ENCODE assay signal across 8 mouse cellular contexts in the genomic region with DNA sequence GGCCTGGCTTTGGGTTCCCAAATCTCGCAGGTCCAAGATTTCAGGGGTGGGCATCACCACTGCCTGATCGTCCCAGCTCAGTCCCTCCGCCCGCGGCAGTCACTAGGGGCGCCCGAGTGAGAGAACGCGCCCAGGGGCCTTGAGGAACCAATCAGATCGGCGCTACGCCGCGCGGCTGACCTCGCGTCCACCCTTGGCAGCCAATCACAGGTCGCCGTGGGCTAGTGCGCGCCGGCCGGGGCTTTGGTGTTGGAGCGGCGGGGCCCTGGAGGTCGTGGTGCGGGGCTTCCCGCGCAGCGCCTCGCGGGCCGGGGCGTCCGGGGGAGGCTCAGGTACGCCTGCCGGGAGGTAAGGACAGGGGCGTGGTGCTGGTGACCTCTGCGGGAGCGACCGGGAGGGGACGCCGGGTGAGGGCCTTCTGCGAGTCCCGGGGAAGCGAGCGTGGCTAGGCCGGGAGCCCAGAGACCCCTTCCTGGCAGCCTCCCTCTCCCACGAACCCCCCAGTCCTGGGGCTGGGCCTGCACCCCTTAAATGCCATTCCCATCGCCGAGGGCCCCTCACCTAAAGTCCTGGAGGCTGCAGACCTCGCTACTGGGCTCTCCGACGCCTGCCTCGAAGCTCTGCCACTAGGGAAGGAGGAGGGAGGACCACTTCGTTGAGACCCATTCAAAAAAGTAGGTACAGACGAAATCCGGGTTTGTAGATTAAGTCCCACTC. TPM values are rescaled to one million over a fixed set of nuclear protein-coding genes. Genes with fewer than 3 reads are reported as not detected.
DNase-seq lines count a peak whose midpoint lies in the region; ATAC-seq and TF ChIP-seq lines count a peak whose summit lies in the region.

Gene Zfp280b (plus strand): TSS at position 249 of the 717 bp plus-strand sequence.

- peaks cover 27% of the 10 kb centered on the region for H3K36me3 ChIP-seq in heart, embryonic 10.5 days
- H3K36me3 ChIP-seq in kidney, embryonic 15.5 days: peaks cover 27% of the 10 kb centered on the region

- DNase-seq in A20 (ENCODE audit: low read depth, low spot score) (peak; percentile 96), liver (peak; percentile 96)
- peak; percentile 98 for DNase-seq in heart, embryonic 10.5 days (ENCODE audit: low spot score)
- peak; percentile 93 to 97 for DNase-seq in spleen, postnatal 4 days (ENCODE audit: low spot score in 2 of 2)

- peak within 1 kb of the TSS; percentile 95 for H3K4me3 ChIP-seq in bone marrow macrophage, adult 2 months (ENCODE audit: insufficient read depth, low read length)
- H3K4me3 ChIP-seq in embryonic fibroblast, embryonic 13.5 days (ENCODE audit: insufficient read depth, low read length): peak within 1 kb of the TSS; percentile 96
- H3K4me3 ChIP-seq in heart, embryonic 10.5 days: peak within 1 kb of the TSS; percentile 89
- peak within 1 kb of the TSS; percentile 93 for H3K4me3 ChIP-seq in kidney, embryonic 15.5 days (replicated peaks)

- H3K27ac ChIP-seq in bone marrow macrophage, adult 2 months (ENCODE audit: insufficient read depth, low read depth, low read length): 0 out of 2 replicates have a peak within 1 kb of the TSS, but pooled peaks have one; percentile 11
- H3K27ac ChIP-seq in embryonic fibroblast, embryonic 13.5 days (ENCODE audit: insufficient read depth, low read length): no peak within 1 kb of the TSS; the same call in 1 of the 2 replicates
- H3K27ac ChIP-seq in heart, embryonic 10.5 days: peak within 1 kb of the TSS; percentile 97
- peak within 1 kb of the TSS; percentile 81 for H3K27ac ChIP-seq in kidney, embryonic 15.5 days

- peaks cover 13% of the 10 kb centered on the region for H3K4me1 ChIP-seq in bone marrow macrophage, adult 2 months (ENCODE audit: control insufficient read depth, insufficient read depth, low read length)
- peaks cover 3% of the 10 kb centered on the region for H3K4me1 ChIP-seq in embryonic fibroblast, embryonic 13.5 days (ENCODE audit: control insufficient read depth, insufficient read depth, low read length)
- H3K4me1 ChIP-seq in heart, embryonic 10.5 days: peaks cover 22% of the 10 kb centered on the region
- peaks cover 26% of the 10 kb centered on the region for H3K4me1 ChIP-seq in kidney, embryonic 15.5 days

- peak; percentile 97 for ATAC-seq in kidney, embryonic 15.5 days (replicated peaks; ENCODE audit: low FRiP score)
- peak; percentile 99 for ATAC-seq in monocyte, adult 5-6 weeks (replicated peaks; ENCODE audit: insufficient number of reproducible peaks, low FRiP score, low TSS enrichment, poor library complexity, severe bottlenecking)

- peak; percentile 12; the same call in 1 of the 2 replicates for TF ChIP-seq CTCF in bone marrow macrophage, adult 2 months (IDR thresholded peaks at IDR 0.05; ENCODE audit: low read depth, low read length)
- peak; percentile 46; the same call in 1 of the 2 replicates for TF ChIP-seq CTCF in embryonic fibroblast, embryonic 13.5 days (IDR thresholded peaks at IDR 0.05; ENCODE audit: borderline replicate concordance, insufficient read depth, low read length)

- WGBS in heart, embryonic 10.5 days: under 1% methylated on average over 58 of the region's 58 CpGs
- WGBS in kidney, embryonic 15.5 days: under 1% methylated on average over 58 of the region's 58 CpGs

- peak within 1 kb of the TSS; percentile 88 for H3K9ac ChIP-seq in kidney, embryonic 15.5 days

- no peak for TF ChIP-seq POLR2A in bone marrow macrophage, adult 2 months (IDR thresholded peaks at IDR 0.05; ENCODE audit: borderline replicate concordance, low read depth, low read length)
- peak; percentile 49 for TF ChIP-seq POLR2A in embryonic fibroblast, embryonic 13.5 days (IDR thresholded peaks at IDR 0.05; ENCODE audit: low read depth, low read length)

- H3K27me3 ChIP-seq in heart, embryonic 10.5 days (ENCODE audit: insufficient read depth, poor library complexity, severe bottlenecking): no peaks in the 10 kb centered on the region
- no peaks in the 10 kb centered on the region for H3K27me3 ChIP-seq in kidney, embryonic 15.5 days

- no peaks in the 10 kb centered on the region for H3K9me3 ChIP-seq in heart, embryonic 10.5 days
- H3K9me3 ChIP-seq in kidney, embryonic 15.5 days (replicated peaks): no peaks in the 10 kb centered on the region

- H3K4me2 ChIP-seq in kidney, embryonic 15.5 days: peak within 1 kb of the TSS; percentile 73

RNA-seq across cellular contexts. Expression of gene Zfp280b, which starts in this region (rescaled TPM):
- 5.0 and 5.6 TPM in 2 replicates for polyA plus RNA-seq in bone marrow macrophage, adult 2 months (2012; ENCODE audit: insufficient read depth, insufficient read length, missing spikeins)
- 13.4 and 13.8 TPM in 2 replicates for polyA plus RNA-seq in embryonic fibroblast, embryonic 13.5 days (2011; ENCODE audit: insufficient read length, low read depth, missing spikeins)
- 24.7 and 33.4 TPM in 2 replicates for polyA plus RNA-seq in heart, embryonic 10.5 days (2016; fragmentation: Nextera tagmentation; extraction: Ambion mirVana)
- 24.6 and 24.9 TPM in 2 replicates for polyA plus RNA-seq in kidney, embryonic 15.5 days (2015; fragmentation: Nextera tagmentation; extraction: Ambion mirVana)
- 4.8 to 11.1 TPM (median 10.7 TPM) in 3 replicates for total RNA-seq in monocyte, adult 5-6 weeks (2017)
